Mouse (Mus musculus) brain, embryonic 14.5 days (tissue): ENCODE results near the gene Gm2663.

Experiments
- CTCF ChIP-seq: fragments of 200-500 bp; IDR thresholded peaks from 2 replicates; pipeline ENCODE4 v1.5.1; 2012; ENCODE audit warnings: inconsistent platforms, mild to moderate bottlenecking, moderate library complexity, borderline replicate concordance; ENCODE audit not compliant: insufficient read depth, insufficient read length; ENCODE audit errors: extremely low read depth
- POLR2A ChIP-seq: fragments of 200-500 bp; IDR thresholded peaks from 2 replicates; pipeline ENCODE4 v1.6.1; 2012; ENCODE audit warnings: mild to moderate bottlenecking, inconsistent platforms, borderline replicate concordance; ENCODE audit not compliant: poor library complexity, insufficient read depth, insufficient read length, severe bottlenecking; ENCODE audit errors: extremely low read depth

DNA sequence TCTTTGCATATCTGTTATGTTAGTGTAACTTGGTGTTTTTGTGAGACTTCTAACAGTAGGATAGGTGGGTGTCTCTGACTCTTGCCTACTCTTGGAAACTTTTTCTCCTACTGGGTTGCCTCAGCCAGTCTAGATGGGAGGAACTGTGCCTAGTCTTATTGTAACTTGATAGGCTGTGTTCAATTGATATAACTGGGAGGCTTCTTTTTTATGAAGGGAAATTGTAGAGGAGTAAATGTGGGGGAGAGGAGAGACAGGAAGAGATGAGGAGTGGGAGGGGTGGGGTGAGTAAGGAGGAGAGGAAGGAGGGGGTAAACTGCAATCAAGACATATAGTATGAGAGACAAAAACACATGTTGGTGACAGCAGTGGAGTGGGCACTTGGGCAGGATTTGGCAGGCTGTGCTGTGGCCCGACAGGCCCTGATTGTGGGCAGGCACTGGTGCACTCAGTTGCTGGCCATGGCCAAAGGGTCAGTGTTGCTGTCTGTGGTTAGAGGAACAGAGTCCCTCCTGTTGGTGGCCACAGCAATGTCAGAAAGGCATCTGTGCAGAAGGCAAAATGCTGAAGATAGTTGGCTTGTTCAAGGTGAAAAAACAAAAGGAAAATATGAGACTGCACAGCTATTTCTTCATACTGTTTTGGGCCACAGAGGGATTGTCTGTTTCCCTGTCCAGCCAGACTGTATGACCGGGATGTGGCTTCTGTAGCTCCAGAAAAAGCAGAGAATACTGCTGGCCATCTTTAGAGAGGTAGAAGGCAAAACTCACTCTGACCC, 26.8 kb upstream of the Gm2663 start:
- TF ChIP-seq POLR2A = no peak
- TF ChIP-seq CTCF = no peak
